Mouse (Mus musculus) intestine, embryonic 16.5 days (tissue): ENCODE results near the gene Prkacb. TPM values are rescaled to one million over a fixed set of nuclear protein-coding genes. Genes with fewer than 3 reads are reported as not detected.
A peak's percentile ranks its signal among the peaks of the same experiment; 100 is the strongest.
"Not testable (repeated sequence)": the region's sequence is repeated elsewhere in the genome, so short reads cannot be mapped to it uniquely, and the experiment has no call there.

ENCODE experiments used
- ATAC-seq: fragments of 200-750 bp; cut with Nextera tagmentation; 2 replicates; pipeline ENCODE4 v1.8.0; 2017; ENCODE audit warnings: moderate TSS enrichment, moderate library complexity
- H3K27ac ChIP-seq: fragments of 300-500 bp; sonication (generic); 2 replicates; pipeline ENCODE4 v1.5.1; 2014; ENCODE audit warnings: mild to moderate bottlenecking, low read length
- H3K27me3 ChIP-seq: fragments of 300-500 bp; sonication (generic); replicated peaks from 2 replicates; pipeline ENCODE4 v1.6.1; 2014; ENCODE audit warnings: low read length, control low read depth, mixed read lengths; ENCODE audit not compliant: control insufficient read depth, insufficient read depth
- H3K36me3 ChIP-seq: fragments of 300-500 bp; sonication (generic); 2 replicates; pipeline ENCODE4 v1.6.1; 2014; ENCODE audit warnings: low read length, control low read depth; ENCODE audit not compliant: control insufficient read depth, insufficient read depth
- H3K4me1 ChIP-seq: fragments of 300-500 bp; sonication (generic); 2 replicates; pipeline ENCODE4 v1.6.1; 2014; ENCODE audit warnings: low read length, control low read depth, mixed read lengths; ENCODE audit not compliant: control insufficient read depth, insufficient read depth
- H3K4me2 ChIP-seq: fragments of 300-500 bp; sonication (generic); 2 replicates; pipeline ENCODE4 v1.6.1; 2014; ENCODE audit warnings: low read depth, low read length, control low read depth
- H3K4me3 ChIP-seq: fragments of 300-500 bp; sonication (generic); 2 replicates; pipeline ENCODE4 v1.5.1; 2014; ENCODE audit warnings: mild to moderate bottlenecking, low read length
- H3K9ac ChIP-seq: fragments of 300-500 bp; sonication (generic); 2 replicates; pipeline ENCODE4 v1.6.1; 2014; ENCODE audit warnings: low read depth, low read length
- H3K9me3 ChIP-seq: fragments of 300-500 bp; sonication (generic); 2 replicates; pipeline ENCODE4 v1.6.1; 2016; ENCODE audit warnings: low read length, control low read depth; ENCODE audit not compliant: control insufficient read depth
- WGBS: fragments of 180-500 bp; shearing (Covaris S2); extraction: QIAGEN DNeasy Blood & Tissue Kit; methylation state at CpG from one replicate; pipeline ENCODE4 v1.1.7; 2014; 5-methylcytosine and 5-hydroxymethylcytosine counted together
- polyA plus RNA-seq: library from polyadenylated mRNA; unstranded; fragments of >200 nt; fragmentation: Nextera tagmentation; extraction: Ambion mirVana; gene quantifications from 2 replicates; pipeline ENCODE4 v1.2.1, GENCODE M21; 2015

Prkacb gene
- polyA plus RNA-seq, 1 experiment from 2014 or later: 34.4 TPM

- Histone ChIP-seq H3K9ac (no peak overlapping the region), H3K4me1 (no peaks in the 10 kb centered on the region), H3K27ac (no peak overlapping the region), H3K9me3 (no peaks in the 10 kb centered on the region), H3K4me3 (no peak overlapping the region), H3K27me3 (no peaks in the 10 kb centered on the region), H3K4me2 (no peak overlapping the region), H3K36me3 (peaks cover 4% of the 10 kb centered on the region; the same call in 1 of the 2 replicates)
- peak; percentile 60 for ATAC-seq
- 61% methylated on average over 4 of the region's 4 CpGs for WGBS
Observed at GRCm38 (mm10) chr3:146741564-146742202, 71.1 kb downstream of the Prkacb start.

- 90% methylated on average over 5 of the region's 5 CpGs for WGBS
- Histone ChIP-seq H3K27ac (no peak overlapping the region), H3K9ac (no peak overlapping the region), H3K9me3 (no peaks in the 10 kb centered on the region), H3K36me3 (peaks cover 4% of the 10 kb centered on the region; the same call in 1 of the 2 replicates), H3K4me1 (no peaks in the 10 kb centered on the region), H3K4me2 (no peak overlapping the region), H3K4me3 (no peak overlapping the region), H3K27me3 (no peaks in the 10 kb centered on the region)
- ATAC-seq: peak; percentile 28
Observed at GRCm38 (mm10) chr3:146741158-146741557, 71.6 kb downstream of the Prkacb start.

GRCm38 (mm10) chr3:146736186-146736585 is 76.6 kb downstream of the Prkacb start:
- H3K9ac ChIP-seq, H3K4me1 ChIP-seq, H3K36me3 ChIP-seq, ATAC-seq, H3K27ac ChIP-seq, H3K9me3 ChIP-seq, H3K27me3 ChIP-seq, H3K4me3 ChIP-seq, H3K4me2 ChIP-seq: not testable (repeated sequence)
- WGBS: 86% methylated on average over 6 of the region's 6 CpGs

GRCm38 (mm10) chr3:146735657-146736056 is 77.1 kb downstream of the Prkacb start:
- no peak overlapping the region for H3K4me2 ChIP-seq
- no peak overlapping the region for H3K4me3 ChIP-seq
- no peaks in the 10 kb centered on the region for H3K27me3 ChIP-seq
- H3K9ac ChIP-seq: no peak overlapping the region
- ATAC-seq: no peak
- H3K27ac ChIP-seq: no peak overlapping the region
- no peaks in the 10 kb centered on the region for H3K9me3 ChIP-seq
- H3K4me1 ChIP-seq: no peaks in the 10 kb centered on the region
- WGBS: 68% methylated on average over 3 of the region's 3 CpGs
- no peaks in the 10 kb centered on the region; the same call in 1 of the 2 replicates for H3K36me3 ChIP-seq

GRCm38 (mm10) chr3:146734907-146735629 is 77.7 kb downstream of the Prkacb start:
- no peaks in the 10 kb centered on the region for H3K27me3 ChIP-seq

GRCm38 (mm10) chr3:146731499-146731898 is 81.3 kb downstream of the Prkacb start:
- H3K36me3 ChIP-seq: peaks cover 3% of the 10 kb centered on the region; the same call in 1 of the 2 replicates
- H3K4me3 ChIP-seq: no peak overlapping the region
- ATAC-seq: no peak
- no peaks in the 10 kb centered on the region for H3K27me3 ChIP-seq
- 94% methylated on average over 11 of the region's 11 CpGs for WGBS
- H3K4me1 ChIP-seq: no peaks in the 10 kb centered on the region
- H3K4me2 ChIP-seq: no peak overlapping the region
- H3K9ac ChIP-seq: no peak overlapping the region
- H3K27ac ChIP-seq: no peak overlapping the region
- no peaks in the 10 kb centered on the region for H3K9me3 ChIP-seq

More at GRCm38 (mm10) chr3:146734907-146735629, 77.7 kb downstream of the Prkacb start:
- no peak overlapping the region for H3K9ac ChIP-seq
- no peak overlapping the region for H3K4me2 ChIP-seq
- no peak overlapping the region for H3K4me3 ChIP-seq
- 86% methylated on average over 9 of the region's 9 CpGs for WGBS
- H3K9me3 ChIP-seq: no peaks in the 10 kb centered on the region
- H3K36me3 ChIP-seq: no peaks in the 10 kb centered on the region; the same call in 1 of the 2 replicates
- H3K4me1 ChIP-seq: no peaks in the 10 kb centered on the region
- no peak overlapping the region for H3K27ac ChIP-seq
- ATAC-seq: no peak

- Histone ChIP-seq H3K36me3 (peaks cover 3% of the 10 kb centered on the region; the same call in 1 of the 2 replicates), H3K4me3 (no peak overlapping the region), H3K4me2 (no peak overlapping the region), H3K4me1 (no peaks in the 10 kb centered on the region), H3K27ac (no peak overlapping the region), H3K9me3 (no peaks in the 10 kb centered on the region), H3K9ac (no peak overlapping the region), H3K27me3 (no peaks in the 10 kb centered on the region)
- 64% methylated on average over 3 of the region's 3 CpGs for WGBS
- no peak for ATAC-seq
Observed at GRCm38 (mm10) chr3:146723037-146723436, 89.8 kb downstream of the Prkacb start.

- Histone ChIP-seq H3K27me3 (no peaks in the 10 kb centered on the region), H3K27ac (no peak overlapping the region), H3K4me2 (no peak overlapping the region), H3K9me3 (no peaks in the 10 kb centered on the region), H3K9ac (no peak overlapping the region), H3K36me3 (no peaks in the 10 kb centered on the region), H3K4me1 (no peaks in the 10 kb centered on the region), H3K4me3 (no peak overlapping the region)
- no peak for ATAC-seq
- WGBS: 71% methylated on average over 4 of the region's 4 CpGs
Observed at GRCm38 (mm10) chr3:146719696-146720095, 93.1 kb downstream of the Prkacb start.

- peak; percentile 98 for ATAC-seq
- no peaks in the 10 kb centered on the region for H3K9me3 ChIP-seq
- H3K4me2 ChIP-seq: no peak overlapping the region
- no peaks in the 10 kb centered on the region for H3K27me3 ChIP-seq
- no peaks in the 10 kb centered on the region for H3K4me1 ChIP-seq
- H3K27ac ChIP-seq: no peak overlapping the region
- H3K9ac ChIP-seq: no peak overlapping the region
- 57% methylated on average over 5 of the region's 5 CpGs for WGBS
- H3K4me3 ChIP-seq: no peak overlapping the region
- no peaks in the 10 kb centered on the region for H3K36me3 ChIP-seq
Observed at GRCm38 (mm10) chr3:146718251-146718650, 94.5 kb downstream of the Prkacb start.
